Mouse (Mus musculus) left cerebral cortex, adult 11 months (tissue): ENCODE results near the gene Pak6.
A peak's percentile ranks its signal among the peaks of the same experiment; 100 is the strongest.

ENCODE experiments used
- DNase-seq: peaks from one replicate; pipeline ENCODE4 v3.0.0; 2022; ENCODE audit warnings: low spot score

Gene Pak6

DNA sequence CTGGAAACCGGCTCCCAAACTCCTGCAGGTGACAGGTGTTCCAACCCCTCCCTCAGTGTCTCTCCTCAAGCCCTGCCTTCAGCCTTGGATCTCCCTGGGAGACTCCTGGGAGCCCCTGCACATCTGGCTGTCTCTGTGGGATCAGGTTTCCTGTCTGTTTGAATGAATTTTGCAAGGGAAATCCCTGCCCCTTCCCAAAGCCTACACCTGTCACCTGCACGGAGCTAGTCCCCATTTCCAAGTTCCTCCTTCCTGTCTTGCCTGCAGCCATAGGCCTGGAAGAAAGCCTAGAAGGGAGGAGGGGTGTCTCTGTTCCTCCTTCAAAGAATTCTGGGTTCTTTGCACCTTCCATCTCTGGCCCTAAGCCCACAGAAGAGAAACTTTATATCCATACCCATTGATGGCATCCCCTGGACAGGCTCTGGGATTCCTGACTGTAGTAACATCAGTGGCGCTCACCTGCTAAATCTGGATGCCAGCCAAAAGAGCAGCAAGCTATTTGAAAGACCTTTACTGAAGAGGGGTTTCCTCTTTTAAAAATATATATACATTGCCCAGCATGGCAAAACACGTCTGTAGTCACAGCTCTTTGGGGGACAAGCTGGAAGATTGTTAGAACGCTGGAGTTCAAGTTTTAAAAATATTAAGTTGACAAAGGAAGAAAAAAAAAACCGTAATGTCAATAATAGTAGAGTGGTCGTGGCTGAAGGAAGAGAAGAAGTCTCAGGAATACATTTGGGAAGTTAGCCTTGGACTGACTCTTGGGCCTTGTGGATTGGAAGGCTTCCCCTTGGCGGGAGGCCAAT lies 66.9 kb downstream of the Pak6 start:
- no peak for DNase-seq

DNA sequence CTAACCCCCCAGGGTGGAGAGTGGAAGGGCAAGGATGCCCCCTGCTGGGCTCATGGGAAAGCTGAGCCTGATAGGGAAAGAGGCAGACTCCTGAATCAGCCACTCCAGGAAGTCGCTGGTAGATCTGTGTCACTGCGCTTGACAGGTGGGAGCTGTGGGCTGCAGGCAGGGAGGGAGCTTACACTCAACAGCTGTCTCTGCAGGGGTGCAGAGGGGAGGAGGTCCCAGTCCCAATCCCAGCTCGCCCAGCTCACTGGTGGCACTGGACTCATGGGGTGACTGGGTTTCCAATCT lies 67.5 kb downstream of the Pak6 start:
- DNase-seq, result no peak

DNA sequence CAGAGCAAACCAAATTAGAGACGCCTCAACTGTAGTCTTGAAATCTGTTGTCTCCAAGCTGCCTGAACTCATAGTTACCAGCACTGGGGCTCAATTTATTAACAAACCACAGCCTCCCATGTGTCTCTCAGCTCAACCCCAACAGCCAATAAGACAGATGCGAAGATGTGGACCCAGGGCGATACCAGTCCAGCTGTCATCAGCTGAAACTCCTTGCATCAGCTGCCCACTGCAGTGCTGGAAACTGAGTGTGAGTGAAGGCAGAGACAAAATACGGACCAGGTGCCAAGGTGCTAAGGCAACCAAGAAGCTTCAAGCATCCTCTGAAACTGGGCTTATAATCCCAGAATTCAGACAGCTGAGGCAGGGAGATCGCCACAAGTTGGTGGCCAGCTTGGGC lies 68.9 kb downstream of the Pak6 start:
- DNase-seq, result no peak

GRCm38 (mm10) chr2:118733341-118733740 lies 70.2 kb downstream of the Pak6 start:
- DNase-seq, result no peak

- no peak for DNase-seq
Measured at GRCm38 (mm10) chr2:118740341-118740740, 77.2 kb downstream of the Pak6 start.

DNA sequence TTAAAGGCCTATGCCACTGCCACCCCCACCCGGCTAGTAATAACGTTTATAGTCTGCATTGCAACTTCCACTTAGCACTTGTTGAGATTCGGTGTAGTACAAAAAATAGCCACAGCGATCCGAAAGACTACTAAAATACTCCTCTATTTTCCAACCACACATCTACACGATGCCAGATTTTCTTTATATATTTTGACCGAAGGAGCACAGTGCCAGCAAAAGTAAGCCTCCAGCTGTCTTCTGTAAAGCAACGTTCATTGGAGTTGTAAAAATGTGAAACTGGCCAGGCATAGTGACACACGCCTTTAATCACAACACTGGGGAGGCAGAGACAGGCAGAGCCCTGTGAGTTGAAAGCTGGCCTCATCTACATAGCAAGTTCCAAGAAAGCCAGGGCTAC lies 78.1 kb downstream of the Pak6 start:
- no peak for DNase-seq

GRCm38 (mm10) chr2:118743261-118743943 lies 80.3 kb downstream of the Pak6 start:
- DNase-seq, result no peak

GRCm38 (mm10) chr2:118744621-118745020 lies 81.5 kb downstream of the Pak6 start:
- DNase-seq, result no peak

GRCm38 (mm10) chr2:118745232-118745884 lies 82.3 kb downstream of the Pak6 start, which contains the start of gene Inafm2:
TSS of gene Inafm2 (plus strand) at chr2:118745758.
- peak; percentile 86 for DNase-seq

- no peak for DNase-seq
Measured at GRCm38 (mm10) chr2:118745915-118746901, 83.1 kb downstream of the Pak6 start.

- DNase-seq, result no peak
Measured at GRCm38 (mm10) chr2:118747301-118747960, 84.3 kb downstream of the Pak6 start.
